Mouse (Mus musculus) erythroblast, embryonic 14.5 days (primary cell): ENCODE data around the gene Marf1.

Source experiments
- GATA1 ChIP-seq: IDR thresholded peaks from 2 replicates; pipeline ENCODE4 v1.6.1; 2012; ENCODE audit warnings: low read length, inconsistent platforms, mixed read lengths
- TAL1 ChIP-seq: IDR thresholded peaks from 3 replicates; pipeline ENCODE4 v1.6.1; 2012; ENCODE audit warnings: low read length, inconsistent platforms, mixed read lengths

DNA sequence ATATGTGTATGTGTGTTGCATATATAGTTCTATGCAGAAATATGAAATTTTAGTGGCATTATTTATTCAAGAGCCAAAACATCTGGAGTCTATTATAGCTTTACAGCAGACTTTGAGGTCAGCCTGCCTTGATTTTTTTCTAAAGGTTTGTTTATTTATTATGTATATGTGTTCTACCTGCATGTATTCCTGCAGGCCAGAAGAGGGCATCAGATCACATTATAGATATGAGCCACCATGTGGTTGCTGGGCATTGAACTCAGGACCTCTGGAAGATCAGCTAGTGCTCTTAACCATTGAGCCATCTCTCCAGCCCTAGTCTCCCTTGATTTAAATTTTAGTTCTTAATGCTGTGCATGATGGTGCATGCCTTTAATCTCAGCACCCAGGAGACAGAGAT, 15.4 kb downstream of the Marf1 start:
- TF ChIP-seq TAL1, result no peak
- TF ChIP-seq GATA1, result no peak
